Mouse (Mus musculus): Measurements from ENCODE around the gene Polm.

DNA sequence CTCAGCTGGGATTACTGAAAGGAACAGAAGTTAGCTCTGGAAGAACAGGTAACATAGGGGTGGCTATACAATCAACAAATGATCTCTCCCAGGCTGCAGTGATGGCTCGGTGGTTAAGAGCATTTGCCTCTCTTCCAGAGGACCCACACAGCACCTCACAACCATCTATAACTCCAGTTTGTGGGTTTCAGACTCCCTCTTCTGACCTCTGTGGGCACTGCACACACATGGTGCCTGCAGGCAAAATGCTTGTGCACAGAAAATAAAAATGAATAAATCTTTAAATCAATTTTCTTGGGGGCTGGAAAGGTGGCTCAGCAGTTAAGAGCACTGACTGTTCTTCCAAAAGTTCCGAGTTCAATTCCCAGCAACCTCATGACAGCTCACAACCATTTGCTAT, 59.3 kb downstream of the Polm start:
- TF ChIP-seq EP300 (IDR thresholded peaks at IDR 0.05; ENCODE audit: insufficient read depth, low read depth, low read length) (no peak), POLR2A (IDR thresholded peaks at IDR 0.05; ENCODE audit: insufficient read depth, low read depth, low read length) (no peak)
